Mouse (Mus musculus) adrenal gland, postnatal 36 days (tissue): ENCODE results near the gene Atp6v1b1. TPM values are rescaled to one million over a fixed set of nuclear protein-coding genes. Genes with fewer than 3 reads are reported as not detected.
"Not testable (repeated sequence)": the region's sequence is repeated elsewhere in the genome, so short reads cannot be mapped to it uniquely, and the experiment has no call there.

Experiments used
- DNase-seq, 2 experiments: peaks; one replicate each; pipeline ENCODE4 v3.0.0; 2021; ENCODE audit warnings: mixed read lengths in 1 of 2
- total RNA-seq, 2 experiments: library from RNA; stranded (reverse); gene quantifications; 2 replicates each; pipeline ENCODE4 v1.2.3; 2021

Atp6v1b1 gene
- total RNA-seq, 2 experiments from 2014 or later = not detected

DNA sequence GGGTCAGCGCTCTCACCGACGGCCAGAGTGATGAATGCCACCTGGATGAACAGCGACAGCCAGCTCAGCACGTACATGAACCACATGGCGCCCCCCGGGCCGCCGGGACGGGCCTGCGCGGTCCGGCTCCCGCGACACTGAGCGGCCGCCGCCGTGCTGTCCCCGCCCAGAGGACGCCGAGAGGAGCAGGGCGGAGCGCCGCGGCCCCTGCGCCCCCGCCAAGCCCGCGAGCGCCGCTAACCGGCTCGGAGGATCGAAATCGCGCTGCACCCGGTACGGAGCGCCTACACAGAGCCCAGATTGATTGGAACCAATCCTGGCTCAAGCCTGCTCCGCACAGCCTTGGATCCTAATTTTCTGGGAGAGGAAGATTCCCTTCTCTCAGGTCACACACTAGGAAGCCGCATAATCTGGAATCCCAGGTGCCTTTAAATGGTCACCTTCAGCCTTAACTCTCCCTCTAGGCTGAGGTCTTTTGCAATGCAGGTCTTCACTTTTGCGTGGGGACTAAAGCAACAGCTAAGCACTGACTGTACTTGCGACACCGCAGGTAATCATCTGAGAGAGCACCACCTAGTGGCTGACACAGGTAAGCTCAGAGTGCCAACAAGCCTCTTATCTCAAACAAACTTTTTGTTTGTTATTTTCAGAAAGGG, 33.0 kb downstream of the Atp6v1b1 start, which contains the start of gene Tex261:
Gene Tex261 (minus strand): TSS at position 176 of the 656 bp plus-strand sequence.
- peak; percentile 95 to 97 for DNase-seq

DNA sequence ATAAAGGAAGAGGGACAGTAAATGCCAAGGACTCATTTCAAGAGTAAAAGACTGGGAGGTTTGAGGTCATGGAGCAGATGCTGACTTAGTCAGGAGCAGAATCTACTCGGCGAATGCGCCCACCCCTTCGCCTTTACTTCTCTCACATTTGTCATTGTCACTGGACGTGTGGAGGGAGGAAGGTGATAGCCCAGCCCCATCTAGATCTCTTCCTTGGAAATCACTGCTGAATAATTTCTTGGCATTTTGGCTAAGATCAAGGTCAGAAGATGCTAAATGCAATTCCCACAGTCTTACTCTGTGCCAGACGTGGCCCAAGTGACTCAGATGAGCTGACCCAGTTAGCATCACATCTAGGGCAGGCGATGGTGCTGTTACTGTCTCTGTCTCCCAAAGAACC, 35.5 kb downstream of the Atp6v1b1 start:
- DNase-seq = peak; percentile 61 to 73

DNA sequence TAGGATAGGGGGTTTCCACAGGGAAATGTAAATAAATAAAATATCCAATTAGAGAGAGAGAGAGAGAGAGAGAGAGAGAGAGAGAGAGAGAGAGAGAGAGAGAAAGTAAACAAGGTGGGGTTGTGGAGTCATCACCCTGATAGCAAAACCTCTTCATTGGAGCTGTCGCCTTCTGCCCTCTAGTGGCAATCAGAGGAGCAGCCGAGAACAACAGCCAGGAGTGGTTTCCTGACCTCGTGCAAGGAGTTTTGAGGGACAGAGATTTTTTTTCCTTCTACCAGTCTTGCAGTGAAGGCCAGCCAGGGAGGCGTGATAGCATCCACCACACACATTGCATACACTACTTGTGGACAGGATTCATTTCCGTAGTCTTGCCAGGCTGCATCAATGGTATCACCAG, 36.2 kb downstream of the Atp6v1b1 start:
- peak; percentile 69 to 76 for DNase-seq

DNA sequence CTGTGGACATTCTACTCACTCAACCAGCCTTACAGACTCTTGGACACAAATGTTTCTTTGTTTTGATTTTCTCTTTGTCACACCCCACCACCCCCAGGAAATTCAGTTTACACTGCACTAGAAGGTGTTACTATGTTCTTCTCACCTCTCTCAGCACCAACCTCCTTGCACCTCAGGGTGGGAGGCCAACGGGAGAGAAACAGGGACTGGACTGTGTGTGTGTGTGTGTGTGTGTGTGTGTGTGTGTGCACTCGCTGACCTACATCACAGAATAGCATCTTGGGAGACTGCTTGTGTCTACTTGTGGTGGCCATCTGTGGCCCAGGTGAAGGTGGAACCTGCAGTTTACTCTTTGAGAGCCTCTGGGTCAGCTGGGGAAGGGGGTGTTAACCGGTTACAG, 43.6 kb downstream of the Atp6v1b1 start:
- no peak for DNase-seq

DNA sequence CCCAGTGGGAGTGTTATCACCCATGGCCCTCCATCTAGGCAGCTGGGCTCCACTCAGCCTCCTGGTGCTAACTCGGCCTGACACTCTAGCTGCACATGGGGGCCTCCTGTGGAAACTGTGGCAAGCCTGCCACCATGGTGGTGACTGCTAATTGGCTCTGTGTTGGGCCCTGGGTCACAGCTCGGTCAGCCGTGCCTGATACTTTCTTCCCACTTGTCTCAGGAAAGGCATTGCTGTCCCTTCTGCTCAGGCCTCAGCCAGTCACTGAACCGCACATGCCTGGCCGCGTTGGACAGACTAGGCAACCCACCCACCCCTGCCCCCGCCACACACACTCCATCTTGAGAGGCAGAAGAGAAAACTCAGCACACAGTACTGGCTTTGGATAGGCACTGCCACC, 45.8 kb downstream of the Atp6v1b1 start:
- no peak for DNase-seq

DNA sequence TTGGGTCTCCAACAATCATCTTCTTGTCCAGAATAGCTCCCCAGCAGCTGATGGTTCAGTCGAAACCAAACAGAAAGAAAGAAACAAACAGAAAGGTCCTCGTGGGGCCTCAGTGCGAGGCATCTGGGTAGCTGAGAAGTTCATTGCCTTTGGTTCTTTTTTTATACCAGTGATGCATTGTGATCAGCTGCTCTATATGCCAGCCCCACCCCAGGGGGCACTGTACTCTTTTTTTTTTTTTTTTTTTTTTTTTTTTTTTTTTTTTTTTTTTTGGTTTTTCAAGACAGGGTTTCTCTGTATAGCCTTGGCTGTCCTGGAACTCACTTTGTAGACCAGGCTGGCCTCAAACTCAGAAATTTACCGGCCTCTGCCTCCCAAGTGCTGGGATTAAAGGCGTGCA, 47.7 kb downstream of the Atp6v1b1 start:
- not testable (repeated sequence) for DNase-seq

DNA sequence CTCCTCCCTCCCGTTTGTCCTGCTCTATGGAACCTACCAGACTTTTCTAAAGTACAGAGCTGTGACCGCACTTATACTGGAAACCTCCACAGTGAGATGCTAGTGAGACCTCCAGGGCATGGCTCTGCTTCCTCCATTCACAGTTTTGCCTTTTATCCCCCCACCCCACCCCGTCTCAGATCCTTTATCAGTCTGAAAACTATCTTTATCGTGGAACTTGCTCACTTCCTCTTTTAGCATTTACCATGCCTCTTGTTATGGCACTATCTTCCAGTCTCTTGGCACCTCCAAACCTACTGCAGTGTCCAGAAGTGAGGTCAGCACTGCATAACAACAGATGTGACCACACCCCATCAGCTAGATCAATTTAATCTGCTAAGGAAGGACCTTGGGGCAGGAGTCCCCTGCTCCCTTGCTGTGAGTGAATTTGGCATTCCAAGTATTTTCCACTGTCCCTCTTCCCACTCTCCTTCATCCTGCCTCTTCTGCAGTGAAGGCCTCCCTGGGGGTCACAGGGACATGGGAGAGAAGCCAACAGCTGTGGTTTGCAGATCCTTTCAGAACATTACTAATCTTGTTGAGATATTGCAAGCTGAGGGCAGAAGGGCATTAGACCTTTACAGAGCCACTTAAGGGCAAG, 48.6 kb downstream of the Atp6v1b1 start:
- DNase-seq = peak in 1 of 2 experiments; percentile 54

DNA sequence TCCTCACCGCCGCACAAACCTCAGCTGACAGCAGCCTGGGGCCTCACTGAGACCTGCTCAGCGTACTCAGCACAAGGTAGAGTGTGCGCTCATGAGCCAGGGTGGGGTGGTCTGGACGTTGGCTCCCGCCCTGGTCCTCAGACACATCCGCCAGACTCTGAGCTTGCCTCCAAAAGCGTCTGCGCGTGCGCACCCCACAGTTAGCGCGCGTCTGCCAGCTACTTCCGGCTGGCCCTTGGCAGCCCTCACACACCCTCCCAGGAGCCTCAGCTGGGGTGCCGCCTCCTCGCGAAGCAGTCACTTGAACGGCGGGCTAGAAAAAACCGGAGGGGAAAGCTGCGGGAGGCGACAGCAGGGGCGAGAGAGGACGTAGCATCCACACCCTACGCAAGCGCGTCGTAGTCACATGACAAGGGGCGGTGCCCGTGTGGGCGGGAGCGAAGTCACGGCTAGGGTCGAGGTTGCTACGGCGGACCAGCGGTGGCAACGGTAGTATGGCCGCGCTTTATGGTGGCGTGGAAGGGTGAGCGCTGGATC, 52.0 kb downstream of the Atp6v1b1 start, which contains the start of gene Nagk:
Gene Nagk (plus strand): TSS at position 223 of the 537 bp plus-strand sequence.
- DNase-seq = peak; percentile 95 to 96

DNA sequence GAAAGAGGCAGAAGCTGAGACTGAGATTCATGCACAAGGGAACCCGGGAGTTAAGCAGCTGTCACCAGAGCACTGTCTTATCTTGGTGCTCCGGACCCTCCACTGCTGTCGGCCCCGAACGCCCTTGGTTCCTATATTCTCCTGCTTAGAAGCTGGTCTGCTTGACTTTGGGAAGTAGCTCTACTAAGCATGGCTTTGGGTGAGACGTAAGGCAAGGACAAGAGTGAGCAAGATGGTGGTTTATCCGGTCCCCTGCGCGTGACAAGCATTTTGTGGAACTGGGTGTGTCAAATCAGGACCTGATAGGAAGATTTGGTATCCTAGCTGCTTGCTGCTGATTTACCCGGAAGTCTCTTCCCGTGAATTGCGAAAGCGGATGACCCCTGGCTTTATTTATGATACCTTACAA, 52.7 kb downstream of the Atp6v1b1 start:
- DNase-seq = peak; percentile 38 to 43

DNA sequence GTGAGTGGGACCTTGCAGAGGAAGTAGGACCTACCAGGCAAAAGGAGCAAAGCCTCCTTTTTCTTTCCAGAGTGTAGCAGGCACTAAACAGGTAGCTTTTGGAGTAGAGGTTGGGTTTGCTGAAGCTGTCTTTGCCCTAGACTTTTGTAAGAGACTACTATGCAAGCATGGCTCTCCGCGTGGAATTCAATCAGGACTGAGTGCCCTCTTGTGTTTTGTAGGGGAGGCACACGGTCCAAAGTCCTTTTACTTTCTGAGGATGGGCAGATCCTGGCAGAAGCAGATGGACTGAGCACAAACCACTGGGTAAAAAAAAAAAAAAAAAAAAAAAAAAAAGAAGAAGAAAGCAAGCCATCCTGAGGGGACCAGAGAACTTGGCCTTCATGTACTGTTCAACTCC, 53.9 kb downstream of the Atp6v1b1 start:
- no peak for DNase-seq

DNA sequence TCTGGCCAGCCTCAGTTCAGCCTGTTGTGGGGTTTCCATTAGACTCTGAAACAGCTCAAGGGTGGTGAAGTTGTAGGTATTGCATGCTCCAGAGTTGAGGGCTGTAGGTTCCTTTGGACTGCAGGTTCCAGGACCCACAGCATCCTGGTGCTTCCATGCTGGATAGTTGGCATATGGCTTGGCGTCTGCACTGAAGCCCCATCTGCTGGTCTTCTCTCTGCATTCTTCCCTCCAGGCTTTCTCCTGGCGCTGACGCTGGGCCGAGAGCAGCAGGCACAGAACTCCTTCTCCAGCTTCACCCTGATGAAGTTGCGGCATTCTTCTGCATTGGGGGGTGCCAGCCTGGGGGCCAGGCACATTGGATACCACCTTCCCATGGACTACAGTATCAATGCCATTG, 59.2 kb downstream of the Atp6v1b1 start:
- no peak for DNase-seq

DNA sequence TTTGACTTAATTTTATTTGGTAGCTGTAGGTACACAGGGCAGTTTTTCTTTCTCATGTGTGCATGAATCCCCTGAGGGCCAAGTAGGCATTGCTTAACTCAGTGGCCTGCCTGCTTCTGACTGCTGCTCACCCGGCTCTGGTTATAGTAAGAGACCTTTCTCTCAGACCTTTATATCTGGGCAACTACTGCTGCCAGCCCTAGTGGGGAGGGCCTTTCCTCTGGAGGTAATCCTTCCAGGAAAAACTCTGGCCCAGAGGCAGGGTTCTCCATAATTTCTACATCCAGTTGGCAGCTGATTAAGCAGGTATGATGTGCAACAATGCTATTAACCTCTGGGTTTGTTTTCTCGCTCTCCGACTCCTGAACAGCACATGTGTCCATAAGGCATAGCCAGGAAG, 60.1 kb downstream of the Atp6v1b1 start:
- peak in 1 of 2 experiments; percentile 16 for DNase-seq

Other genes with a start within 250 kb of the Atp6v1b1 start
- 10 to 100 TPM; 44.5 to 47.5 TPM for gene Dguok, start 236.0 kb upstream of the Atp6v1b1 start, total RNA-seq
- under 1 TPM; 0.30 to 0.76 TPM for gene Actg2, start 206.7 kb upstream of the Atp6v1b1 start, total RNA-seq
- 10 to 100 TPM; 21.3 to 22.0 TPM for gene Stambp, start 170.3 kb upstream of the Atp6v1b1 start, total RNA-seq
- gene Clec4f, start 86.8 kb upstream of the Atp6v1b1 start, total RNA-seq = not detected
- under 1 TPM in 1 of 2 experiments, not detected in 1; 0.20 TPM for gene Cd207, start 65.1 kb upstream of the Atp6v1b1 start, total RNA-seq
- gene Vax2, start 31.7 kb upstream of the Atp6v1b1 start, total RNA-seq = not detected
- not detected for gene Ankrd53, start 19.7 kb downstream of the Atp6v1b1 start, total RNA-seq
- gene Tex261, start 32.8 kb downstream of the Atp6v1b1 start, total RNA-seq = 100 to 1,000 TPM; 135 to 214 TPM
- 10 to 100 TPM; 48.2 to 56.7 TPM for gene Nagk, start 52.0 kb downstream of the Atp6v1b1 start, total RNA-seq
- gene Paip2b, start 88.8 kb downstream of the Atp6v1b1 start, total RNA-seq = 10 to 100 TPM; 30.7 to 31.1 TPM
- gene Zfp638, start 124.1 kb downstream of the Atp6v1b1 start, total RNA-seq = 100 to 1,000 TPM in 1 of 2 experiments, 10 to 100 TPM in 1; 89.5 to 100 TPM